Comparison of ENCODE assay signal across 15 mouse cellular contexts in the genomic region with DNA sequence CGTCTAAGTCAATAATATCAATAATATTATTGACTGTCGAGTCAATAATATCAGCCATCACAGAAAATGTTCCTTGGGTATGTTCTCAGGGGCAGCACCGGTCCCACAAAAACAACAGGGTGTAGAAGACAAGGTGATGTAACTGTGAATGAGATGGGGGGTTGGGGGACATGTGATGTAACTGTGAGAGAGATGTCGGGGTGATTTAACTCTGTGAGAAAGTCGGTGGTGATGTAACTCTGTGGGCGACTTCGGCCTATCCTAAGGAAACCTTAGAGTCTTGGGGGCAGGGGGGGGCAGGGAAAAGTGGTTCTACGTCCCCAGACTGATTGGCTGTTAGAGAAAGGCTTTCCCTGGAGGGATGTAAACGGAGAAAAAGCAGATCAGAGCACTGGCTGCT.
"Had no signal": no experiment of that assay in that cellular context is flagged by ENCODE, and none has a peak within 500 bp of the region (broad histone marks: within the 10 kb centered on the region; RNA-seq: fewer than 3 reads in every experiment).

No protein-coding gene starts in this region.

- H3K27me3 ChIP-seq: liver, embryonic 15.5 days; lung, embryonic 15.5 days; megakaryocyte, embryonic 14.5 days; midbrain, embryonic 13.5 days; midbrain, embryonic 15.5 days; neural tube, embryonic 12.5 days had no signal

- H3K36me3 ChIP-seq: liver, embryonic 15.5 days; lung, embryonic 15.5 days; midbrain, embryonic 15.5 days had no signal

- ATAC-seq: liver, postnatal 0 days; lung, postnatal 0 days; midbrain, embryonic 13.5 days; midbrain, embryonic 15.5 days had no signal

- DNase-seq: liver, postnatal 0 days; lung, adult 2 months; lung, postnatal 4 days; retina, postnatal 1 day; right cerebral cortex, adult 18-20 months; right cerebral cortex, postnatal 25 days; right cerebral cortex, postnatal 4 days; spleen, adult 18-20 months had no signal

- H3K27ac ChIP-seq: liver, embryonic 15.5 days; lung, embryonic 15.5 days; midbrain, embryonic 13.5 days; midbrain, embryonic 15.5 days; neural tube, embryonic 12.5 days had no signal

- H3K4me3 ChIP-seq: liver, embryonic 15.5 days; lung, embryonic 15.5 days; megakaryocyte, embryonic 14.5 days; midbrain, embryonic 13.5 days; midbrain, embryonic 15.5 days; neural tube, embryonic 12.5 days had no signal

- H3K4me1 ChIP-seq: liver, embryonic 15.5 days; lung, embryonic 15.5 days; megakaryocyte, embryonic 14.5 days; midbrain, embryonic 13.5 days; midbrain, embryonic 15.5 days; neural tube, embryonic 12.5 days had no signal
